Mouse (Mus musculus): ENCODE data around the gene Gm42742. TPM values are rescaled to one million over a fixed set of nuclear protein-coding genes. Genes with fewer than 3 reads are reported as not detected.

The Gm42742 gene
- polyA plus RNA-seq, 1 experiment from 2014 or later, result 53.8 TPM

DNA sequence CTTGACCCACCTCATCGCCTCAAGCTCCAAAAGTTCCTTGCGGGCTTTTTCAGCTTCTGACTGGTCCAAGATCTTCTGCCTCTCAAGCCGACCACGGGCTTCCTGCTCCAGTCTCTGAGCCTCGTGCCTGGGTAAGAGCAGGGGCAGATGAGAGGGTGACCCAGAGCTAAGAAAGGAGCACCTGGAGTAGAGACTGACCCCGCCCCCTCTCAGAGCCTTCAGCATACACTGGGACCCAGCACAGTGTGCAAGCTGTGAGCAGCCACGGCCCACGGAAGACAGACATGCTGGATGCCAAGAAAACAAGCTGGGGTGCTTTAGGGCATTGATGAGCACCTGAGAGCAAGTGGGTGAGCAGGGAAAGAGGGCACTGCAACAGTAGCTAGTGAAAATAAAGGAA, 32.1 kb downstream of the Gm42742 start:
- H3K9ac ChIP-seq (ENCODE audit: low read depth, low read length), result no peak overlapping the region
- no peaks in the 10 kb centered on the region for H3K27me3 ChIP-seq (ENCODE audit: insufficient read depth, low read length)
- no peaks in the 10 kb centered on the region for H3K9me3 ChIP-seq (replicated peaks; ENCODE audit: low read length)
- H3K36me3 ChIP-seq (ENCODE audit: insufficient read depth, low read length), result peaks cover 8% of the 10 kb centered on the region; the same call in 1 of the 2 replicates
- H3K4me2 ChIP-seq (ENCODE audit: low read length), result no peak overlapping the region
- 75% methylated on average over 8 of the region's 8 CpGs for WGBS
- H3K4me1 ChIP-seq (replicated peaks; ENCODE audit: insufficient read depth, low read length), result no peaks in the 10 kb centered on the region
- no peak for DNase-seq (ENCODE audit: low spot score)
- no peak for ATAC-seq (replicated peaks; ENCODE audit: low FRiP score, low read depth)
- no peak overlapping the region for H3K27ac ChIP-seq
- TF ChIP-seq CTCF (IDR thresholded peaks at IDR 0.05; ENCODE audit: low read depth), result no peak
- H3K4me3 ChIP-seq (replicated peaks; ENCODE audit: low read depth, low read length), result no peak overlapping the region

GRCm38 (mm10) chr7:126986319-126986718, 34.6 kb downstream of the Gm42742 start:
- WGBS, result 41% methylated on average over 9 of the region's 9 CpGs
- peak; percentile 61 for DNase-seq (ENCODE audit: low spot score)

GRCm38 (mm10) chr7:126984667-126985444, 36.0 kb downstream of the Gm42742 start:
- ATAC-seq (replicated peaks; ENCODE audit: low FRiP score, low read depth) (no peak), DNase-seq (ENCODE audit: low spot score) (no peak)
- no peak overlapping the region for H3K27ac ChIP-seq
- peaks cover 6% of the 10 kb centered on the region; the same call in 1 of the 2 replicates for H3K36me3 ChIP-seq (ENCODE audit: insufficient read depth, low read length)
- no peak overlapping the region for H3K4me2 ChIP-seq (ENCODE audit: low read length)
- no peaks in the 10 kb centered on the region for H3K4me1 ChIP-seq (replicated peaks; ENCODE audit: insufficient read depth, low read length)
- WGBS, result 29% methylated on average over 10 of the region's 10 CpGs
- no peak for TF ChIP-seq CTCF (IDR thresholded peaks at IDR 0.05; ENCODE audit: low read depth)
- no peak overlapping the region for H3K4me3 ChIP-seq (replicated peaks; ENCODE audit: low read depth, low read length)
- no peak overlapping the region for H3K9ac ChIP-seq (ENCODE audit: low read depth, low read length)
- no peaks in the 10 kb centered on the region for H3K9me3 ChIP-seq (replicated peaks; ENCODE audit: low read length)
- no peaks in the 10 kb centered on the region for H3K27me3 ChIP-seq (ENCODE audit: insufficient read depth, low read length)

More at GRCm38 (mm10) chr7:126986319-126986718, 34.6 kb downstream of the Gm42742 start:
- no peak overlapping the region for H3K4me3 ChIP-seq (replicated peaks; ENCODE audit: low read depth, low read length)
- H3K4me1 ChIP-seq (replicated peaks; ENCODE audit: insufficient read depth, low read length), result no peaks in the 10 kb centered on the region
- no peak overlapping the region for H3K27ac ChIP-seq
- H3K9ac ChIP-seq (ENCODE audit: low read depth, low read length), result no peak overlapping the region
- H3K9me3 ChIP-seq (replicated peaks; ENCODE audit: low read length), result no peaks in the 10 kb centered on the region
- no peaks in the 10 kb centered on the region for H3K27me3 ChIP-seq (ENCODE audit: insufficient read depth, low read length)
- TF ChIP-seq CTCF (IDR thresholded peaks at IDR 0.05; ENCODE audit: low read depth), result peak; percentile 79
- ATAC-seq (replicated peaks; ENCODE audit: low FRiP score, low read depth), result peak; percentile 76; the same call in 1 of the 2 replicates
- no peak overlapping the region for H3K4me2 ChIP-seq (ENCODE audit: low read length)
- 0 out of 2 replicates have a peak, but pooled peaks cover 3% of the 10 kb centered on the region for H3K36me3 ChIP-seq (ENCODE audit: insufficient read depth, low read length)

GRCm38 (mm10) chr7:126983113-126983512, 37.8 kb downstream of the Gm42742 start:
- Histone ChIP-seq H3K36me3 (ENCODE audit: insufficient read depth, low read length) (peaks cover 19% of the 10 kb centered on the region), H3K27ac (no peak overlapping the region), H3K4me2 (ENCODE audit: low read length) (no peak overlapping the region), H3K4me1 (replicated peaks; ENCODE audit: insufficient read depth, low read length) (no peaks in the 10 kb centered on the region), H3K27me3 (ENCODE audit: insufficient read depth, low read length) (no peaks in the 10 kb centered on the region), H3K9me3 (replicated peaks; ENCODE audit: low read length) (no peaks in the 10 kb centered on the region), H3K4me3 (replicated peaks; ENCODE audit: low read depth, low read length) (no peak overlapping the region), H3K9ac (ENCODE audit: low read depth, low read length) (no peak overlapping the region)
- DNase-seq (ENCODE audit: low spot score) (no peak), ATAC-seq (replicated peaks; ENCODE audit: low FRiP score, low read depth) (no peak)
- WGBS, result 64% methylated on average over 7 of the region's 7 CpGs
- TF ChIP-seq CTCF (IDR thresholded peaks at IDR 0.05; ENCODE audit: low read depth), result no peak

DNA sequence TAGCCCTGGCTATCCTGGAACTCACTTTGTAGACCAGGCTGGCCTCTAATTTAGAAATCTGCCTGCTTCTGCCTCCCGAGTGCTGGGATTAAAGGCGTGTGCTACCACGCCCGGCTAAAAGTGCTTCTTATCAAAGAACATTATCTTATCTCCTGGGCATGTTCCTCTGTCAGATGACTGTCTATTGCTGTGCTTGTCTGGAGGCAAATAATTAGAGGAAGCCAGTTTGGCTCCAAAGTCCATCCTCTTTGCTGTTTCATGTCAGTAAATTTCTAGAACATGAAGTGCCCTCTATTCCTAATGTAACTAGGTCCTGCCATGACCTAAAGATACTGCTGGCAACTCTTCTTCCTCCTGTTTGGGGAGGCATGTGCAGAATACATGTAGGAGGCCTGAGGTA, 38.8 kb downstream of the Gm42742 start:
- no peaks in the 10 kb centered on the region for H3K9me3 ChIP-seq (replicated peaks; ENCODE audit: low read length)
- H3K4me3 ChIP-seq (replicated peaks; ENCODE audit: low read depth, low read length), result no peak overlapping the region
- DNase-seq (ENCODE audit: low spot score) (no peak), ATAC-seq (replicated peaks; ENCODE audit: low FRiP score, low read depth) (no peak)
- H3K27ac ChIP-seq, result no peak overlapping the region
- no peaks in the 10 kb centered on the region for H3K27me3 ChIP-seq (ENCODE audit: insufficient read depth, low read length)
- 88% methylated on average over 4 of the region's 4 CpGs for WGBS
- H3K4me1 ChIP-seq (replicated peaks; ENCODE audit: insufficient read depth, low read length), result 0 out of 2 replicates have a peak, but pooled peaks cover 4% of the 10 kb centered on the region
- H3K36me3 ChIP-seq (ENCODE audit: insufficient read depth, low read length), result peaks cover 20% of the 10 kb centered on the region
- no peak overlapping the region for H3K4me2 ChIP-seq (ENCODE audit: low read length)
- TF ChIP-seq CTCF (IDR thresholded peaks at IDR 0.05; ENCODE audit: low read depth), result no peak
- no peak overlapping the region for H3K9ac ChIP-seq (ENCODE audit: low read depth, low read length)

DNA sequence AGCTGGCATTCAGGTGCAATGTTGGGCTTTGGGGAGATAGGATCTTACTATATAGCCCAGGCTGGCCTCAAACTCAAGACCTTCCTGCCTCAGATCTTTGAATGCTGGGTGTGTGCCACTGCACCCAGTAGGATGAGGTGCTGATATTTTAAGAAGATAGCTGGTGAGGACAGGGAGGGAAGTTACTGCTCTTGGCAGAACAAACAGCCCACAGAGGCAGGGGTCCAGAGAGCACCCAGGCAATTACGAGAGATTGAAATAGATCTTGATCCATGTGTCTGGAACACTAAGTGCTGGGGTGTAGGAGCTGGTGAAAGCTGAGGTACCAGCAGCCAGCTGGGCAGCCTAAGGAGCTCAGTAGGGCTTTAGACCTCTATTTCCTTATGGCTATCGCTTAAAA, 39.3 kb downstream of the Gm42742 start:
- DNase-seq (ENCODE audit: low spot score), result no peak
- WGBS, result 90% methylated on average over 2 of the region's 2 CpGs
- Histone ChIP-seq H3K4me2 (ENCODE audit: low read length) (no peak overlapping the region), H3K9me3 (replicated peaks; ENCODE audit: low read length) (no peaks in the 10 kb centered on the region), H3K27ac (no peak overlapping the region), H3K36me3 (ENCODE audit: insufficient read depth, low read length) (peaks cover 20% of the 10 kb centered on the region), H3K27me3 (ENCODE audit: insufficient read depth, low read length) (no peaks in the 10 kb centered on the region), H3K9ac (ENCODE audit: low read depth, low read length) (no peak overlapping the region), H3K4me3 (replicated peaks; ENCODE audit: low read depth, low read length) (no peak overlapping the region), H3K4me1 (replicated peaks; ENCODE audit: insufficient read depth, low read length) (0 out of 2 replicates have a peak, but pooled peaks cover 4% of the 10 kb centered on the region)
- TF ChIP-seq CTCF (IDR thresholded peaks at IDR 0.05; ENCODE audit: low read depth), result no peak
- ATAC-seq (replicated peaks; ENCODE audit: low FRiP score, low read depth), result no peak

All from kidney, postnatal 0 days (tissue).